Mouse (Mus musculus): ENCODE data around the gene Dhrs7c.

Dhrs7c gene

GRCm38 (mm10) chr11:67845193-67845592 lies 47.2 kb downstream of the Dhrs7c start:
- no peak for DNase-seq

GRCm38 (mm10) chr11:67851770-67852169 lies 53.8 kb downstream of the Dhrs7c start:
- peak in 1 of 2 experiments; percentile 27 for DNase-seq

GRCm38 (mm10) chr11:67853996-67854395 lies 56.0 kb downstream of the Dhrs7c start:
- peak; percentile 46 to 65 for DNase-seq

GRCm38 (mm10) chr11:67855035-67855434 lies 57.0 kb downstream of the Dhrs7c start:
- DNase-seq: peak; percentile 32 to 48

- no peak for DNase-seq
Observed at GRCm38 (mm10) chr11:67858518-67858917, 60.5 kb downstream of the Dhrs7c start.

- DNase-seq: no peak
Observed at GRCm38 (mm10) chr11:67860743-67861398, 62.9 kb downstream of the Dhrs7c start.

GRCm38 (mm10) chr11:67861399-67861838 lies 63.4 kb downstream of the Dhrs7c start:
- peak; percentile 26 to 51 for DNase-seq

GRCm38 (mm10) chr11:67865100-67865499 lies 67.1 kb downstream of the Dhrs7c start:
- DNase-seq: no peak
